Mouse (Mus musculus) C2C12 (cell line): Measurements from ENCODE around the gene Xylt2.

ENCODE experiments used
- CTCF ChIP-seq: IDR thresholded peaks from one replicate; pipeline ENCODE4 v1.5.1; 2011; ENCODE audit not compliant: control insufficient read depth, insufficient read depth, insufficient read length
- FOSL1 ChIP-seq: IDR thresholded peaks from one replicate; pipeline ENCODE4 v1.8.0; 2011; ENCODE audit warnings: mild to moderate bottlenecking, low read length; ENCODE audit not compliant: poor library complexity, insufficient read depth, severe bottlenecking

DNA sequence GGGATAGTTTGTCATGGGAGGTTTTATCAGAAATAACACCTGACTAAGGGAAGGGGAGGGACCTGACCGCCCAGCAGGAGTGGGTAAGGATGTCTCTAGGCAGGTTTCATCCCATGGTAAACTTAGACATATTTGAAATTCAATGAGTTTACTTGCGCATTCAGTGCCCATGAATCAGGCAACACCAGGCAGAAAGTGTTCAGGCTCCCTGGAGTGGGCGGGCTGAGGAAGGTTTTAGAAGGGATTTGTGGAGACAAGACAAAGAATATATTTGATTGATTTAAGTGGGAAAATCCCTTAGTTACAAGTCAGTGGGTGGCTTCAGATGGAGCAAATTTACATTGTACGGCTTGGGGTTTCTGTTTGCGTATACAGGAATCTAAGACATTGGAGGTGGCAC is 38.3 kb upstream of the Xylt2 start:
- TF ChIP-seq CTCF = no peak
- TF ChIP-seq FOSL1 = no peak
